Mouse (Mus musculus) embryonic facial prominence, embryonic 12.5 days (tissue): ENCODE results near the gene Yaf2. TPM values are rescaled to one million over a fixed set of nuclear protein-coding genes. Genes with fewer than 3 reads are reported as not detected.
"Not testable (repeated sequence)": the region's sequence is repeated elsewhere in the genome, so short reads cannot be mapped to it uniquely, and the experiment has no call there.

Source experiments
- ATAC-seq: fragments of 200-750 bp; cut with Nextera tagmentation; 2 replicates; pipeline ENCODE4 v1.8.0; 2017; ENCODE audit not compliant: insufficient number of reproducible peaks, insufficient read depth, low FRiP score, low TSS enrichment
- H3K27ac ChIP-seq: fragments of 300-500 bp; sonication (generic); 2 replicates; pipeline ENCODE4 v1.5.1; 2016; ENCODE audit warnings: mild to moderate bottlenecking
- H3K27me3 ChIP-seq: fragments of 300-500 bp; sonication (generic); 2 replicates; pipeline ENCODE4 v1.6.1; 2016; ENCODE audit warnings: mild to moderate bottlenecking, moderate library complexity
- H3K36me3 ChIP-seq: fragments of 300-500 bp; sonication (generic); 2 replicates; pipeline ENCODE4 v1.6.1; 2016; ENCODE audit warnings: mild to moderate bottlenecking
- H3K4me1 ChIP-seq: fragments of 300-500 bp; sonication (generic); 2 replicates; pipeline ENCODE4 v1.6.1; 2016
- H3K4me2 ChIP-seq: fragments of 300-500 bp; sonication (generic); replicated peaks from 2 replicates; pipeline ENCODE4 v1.6.1; 2016; ENCODE audit warnings: mild to moderate bottlenecking, moderate library complexity
- H3K4me3 ChIP-seq: fragments of 300-500 bp; sonication (generic); 2 replicates; pipeline ENCODE4 v1.5.1; 2016; ENCODE audit warnings: mild to moderate bottlenecking
- H3K9ac ChIP-seq: fragments of 300-500 bp; sonication (generic); 2 replicates; pipeline ENCODE4 v1.6.1; 2016; ENCODE audit warnings: mild to moderate bottlenecking, moderate library complexity
- H3K9me3 ChIP-seq: fragments of 300-500 bp; sonication (generic); 2 replicates; pipeline ENCODE4 v1.6.1; 2016; ENCODE audit warnings: mild to moderate bottlenecking, moderate library complexity
- WGBS: fragments of 180-500 bp; shearing (Covaris S2); methylation state at CpG from one replicate; pipeline ENCODE4 v1.1.7; 2016; 5-methylcytosine and 5-hydroxymethylcytosine counted together
- polyA plus RNA-seq: library from polyadenylated mRNA; unstranded; fragments of >200 nt; fragmentation: Nextera tagmentation; extraction: Ambion mirVana; gene quantifications from 2 replicates; pipeline ENCODE4 v1.2.1, GENCODE M21; 2016

The Yaf2 gene
- polyA plus RNA-seq, 1 experiment from 2014 or later = 68.5 TPM

- Histone ChIP-seq H3K27me3 (no peaks in the 10 kb centered on the region), H3K4me1 (no peaks in the 10 kb centered on the region), H3K27ac (no peak overlapping the region), H3K9ac (no peak overlapping the region), H3K36me3 (peaks cover 50% of the 10 kb centered on the region), H3K4me2 (no peak overlapping the region), H3K9me3 (no peaks in the 10 kb centered on the region), H3K4me3 (no peak overlapping the region)
- ATAC-seq = no peak
- WGBS = 69% methylated on average over 10 of the region's 10 CpGs
Observed at GRCm38 (mm10) chr15:93243202-93243601, 93.5 kb downstream of the Yaf2 start.

GRCm38 (mm10) chr15:93236456-93236855 lies 100.3 kb downstream of the Yaf2 start:
- H3K4me3 ChIP-seq, H3K27ac ChIP-seq, H3K9me3 ChIP-seq, H3K27me3 ChIP-seq, H3K4me2 ChIP-seq, H3K9ac ChIP-seq, ATAC-seq, H3K4me1 ChIP-seq: not testable (repeated sequence)
- H3K36me3 ChIP-seq = peaks cover 21% of the 10 kb centered on the region
- 93% methylated on average over 10 of the region's 10 CpGs for WGBS

Other genes with a start within 250 kb of the Yaf2 start
- gene Gxylt1, start 61.8 kb downstream of the Yaf2 start, polyA plus RNA-seq = 24.3 and 26.1 TPM in 2 replicates
- gene Zcrb1, start 61.4 kb upstream of the Yaf2 start, polyA plus RNA-seq = 155 and 160 TPM in 2 replicates
- gene Pphln1, start 61.4 kb upstream of the Yaf2 start, polyA plus RNA-seq = 77.4 and 81.2 TPM in 2 replicates